Mouse (Mus musculus) kidney, adult 2 months (tissue): ENCODE results near the gene Gpatch2. TPM values are rescaled to one million over a fixed set of nuclear protein-coding genes. Genes with fewer than 3 reads are reported as not detected.

Experiments used
- DNase-seq: peaks from one replicate; pipeline ENCODE4 v3.0.0; 2021
- H3K27ac ChIP-seq: fragments of 200-500 bp; 2 replicates; pipeline ENCODE4 v1.5.1; 2012; ENCODE audit warnings: low read depth, low read length, control low read depth, inconsistent platforms; ENCODE audit not compliant: insufficient read depth
- H3K27me3 ChIP-seq: fragments of 200-500 bp; replicated peaks from 2 replicates; pipeline ENCODE4 v1.6.1; 2012; ENCODE audit warnings: mild to moderate bottlenecking, moderate library complexity, low read length, inconsistent platforms; ENCODE audit not compliant: control insufficient read depth, insufficient read depth
- H3K36me3 ChIP-seq: fragments of 200-500 bp; 2 replicates; pipeline ENCODE4 v1.6.1; 2012; ENCODE audit warnings: mild to moderate bottlenecking, moderate library complexity, low read length, inconsistent platforms; ENCODE audit not compliant: control insufficient read depth, insufficient read depth
- H3K4me1 ChIP-seq: fragments of 200-500 bp; 2 replicates; pipeline ENCODE4 v1.6.1; 2011; ENCODE audit warnings: low read length; ENCODE audit not compliant: control insufficient read depth, insufficient read depth
- H3K4me3 ChIP-seq: fragments of 200-500 bp; 2 replicates; pipeline ENCODE4 v1.5.1; 2011; ENCODE audit warnings: mild to moderate bottlenecking, low read depth, low read length, control low read depth; ENCODE audit not compliant: insufficient read depth
- CTCF ChIP-seq: fragments of 200-500 bp; conservative IDR thresholded peaks from 2 replicates; pipeline ENCODE4 v1.5.1; 2011; ENCODE audit warnings: low read depth, mild to moderate bottlenecking, control low read depth, low read length, moderate library complexity, mixed read lengths; ENCODE audit not compliant: insufficient read depth, insufficient read length
- POLR2A ChIP-seq: fragments of 200-500 bp; IDR thresholded peaks from one replicate; pipeline ENCODE4 v1.6.1; 2011; ENCODE audit warnings: low read depth, low read length, control low read depth
- WGBS: fragments of 180-500 bp; shearing (Covaris S2); methylation state at CpG from one replicate; pipeline ENCODE4 v1.1.7; 2018; 5-methylcytosine and 5-hydroxymethylcytosine counted together
- polyA plus RNA-seq: library from polyadenylated mRNA; depleted of rRNA; stranded (reverse); fragments of >200 nt; gene quantifications from 2 replicates; pipeline ENCODE4 v1.2.3, GENCODE M21; 2012; rRNA removed

Gene Gpatch2
- polyA plus RNA-seq, 1 experiment, result 8.0 TPM

DNA sequence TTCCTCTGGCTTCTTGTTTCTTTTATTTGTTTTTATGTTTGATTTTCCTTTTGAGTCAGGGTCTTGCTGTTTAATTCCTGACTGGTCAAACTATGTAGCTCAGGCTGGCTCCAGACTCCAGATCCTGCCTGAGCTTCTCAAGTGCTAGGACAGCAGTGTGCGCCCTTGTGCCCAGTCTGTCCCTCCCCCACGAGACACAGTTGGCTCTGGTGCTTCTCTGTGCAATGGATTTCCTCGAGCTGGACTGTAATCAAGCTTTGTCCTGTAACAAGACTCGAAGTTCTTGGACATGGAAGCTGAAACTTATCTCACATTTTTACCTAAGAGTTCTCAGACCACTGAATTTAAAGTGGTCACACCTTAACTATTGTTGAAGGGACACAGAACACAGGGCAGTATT is 174.2 kb downstream of the Gpatch2 start:
- Histone ChIP-seq H3K4me3 (no peak overlapping the region), H3K36me3 (no peaks in the 10 kb centered on the region), H3K27ac (no peak overlapping the region), H3K27me3 (no peaks in the 10 kb centered on the region), H3K4me1 (no peaks in the 10 kb centered on the region)
- DNase-seq, result no peak
- TF ChIP-seq CTCF (no peak), POLR2A (no peak)
- 66% methylated on average over 4 of the region's 4 CpGs for WGBS

- H3K36me3 ChIP-seq, result no peaks in the 10 kb centered on the region
- H3K4me3 ChIP-seq, result no peak overlapping the region
- no peak for DNase-seq
- WGBS, result 72% methylated on average over 9 of the region's 9 CpGs
- TF ChIP-seq CTCF (no peak), POLR2A (no peak)
- H3K4me1 ChIP-seq, result no peaks in the 10 kb centered on the region
- H3K27ac ChIP-seq, result no peak overlapping the region
- no peaks in the 10 kb centered on the region for H3K27me3 ChIP-seq
These were observed 185.5 kb downstream of the Gpatch2 start for GRCm38 (mm10) chr1:187400834-187401233.

Other genes starting within 250 kb of the Gpatch2 start
- 0.05 TPM in 1 of 2 replicates, not detected in the other for gene D1Pas1, start 248.1 kb upstream of the Gpatch2 start, polyA plus RNA-seq
- 1.6 and 2.6 TPM in 2 replicates for gene Spata17, start within 50 bp of the Gpatch2 start, polyA plus RNA-seq